Mouse (Mus musculus): ENCODE results near the gene AA467197.

GRCm38 (mm10) chr2:122652096-122653084 is 15.6 kb downstream of the AA467197 start:
- TF ChIP-seq CTCF (IDR thresholded peaks at IDR 0.05; ENCODE audit: low read depth, low read length) = no peak
- no peak for TF ChIP-seq POLR2A (IDR thresholded peaks at IDR 0.05; ENCODE audit: extremely low read depth, insufficient read depth, low read length)
